Mouse (Mus musculus): ENCODE data around the gene Olfr1411.
A peak's percentile ranks its signal among the peaks of the same experiment; 100 is the strongest.

Gene Olfr1411

DNA sequence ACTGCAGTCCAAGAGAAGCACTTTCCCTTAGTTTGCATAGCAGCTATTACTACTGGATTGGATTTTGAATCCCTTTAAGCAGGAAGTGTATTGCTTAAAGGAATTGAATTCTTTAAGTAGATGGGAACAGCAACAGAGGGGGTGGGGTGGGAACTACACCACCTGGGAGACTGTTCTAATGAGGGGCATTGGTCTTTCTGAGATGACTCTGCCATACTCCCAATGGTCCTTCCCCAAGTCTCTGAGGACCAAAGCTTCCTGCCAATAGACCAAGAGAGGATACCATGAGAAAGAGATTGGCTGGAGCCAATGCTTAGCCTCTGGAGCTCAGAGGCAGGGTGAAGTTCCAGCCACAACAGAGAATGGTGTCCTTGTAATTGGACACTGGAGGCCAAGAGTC, at the start of gene Olfr1411:
Gene Olfr1411 (plus strand): TSS at position 301 of the 400 bp plus-strand sequence.
- no peak for DNase-seq

GRCm38 (mm10) chr1:92545929-92546328, 48.3 kb upstream of the Olfr1411 start:
- DNase-seq = peak in 1 of 2 experiments; percentile 5

- DNase-seq = no peak
These were observed 23.2 kb upstream of the Olfr1411 start, which contains the start of gene Olfr1413 for GRCm38 (mm10) chr1:92571022-92571421. Gene Olfr1413 (plus strand): TSS chr1:92571322.

DNA sequence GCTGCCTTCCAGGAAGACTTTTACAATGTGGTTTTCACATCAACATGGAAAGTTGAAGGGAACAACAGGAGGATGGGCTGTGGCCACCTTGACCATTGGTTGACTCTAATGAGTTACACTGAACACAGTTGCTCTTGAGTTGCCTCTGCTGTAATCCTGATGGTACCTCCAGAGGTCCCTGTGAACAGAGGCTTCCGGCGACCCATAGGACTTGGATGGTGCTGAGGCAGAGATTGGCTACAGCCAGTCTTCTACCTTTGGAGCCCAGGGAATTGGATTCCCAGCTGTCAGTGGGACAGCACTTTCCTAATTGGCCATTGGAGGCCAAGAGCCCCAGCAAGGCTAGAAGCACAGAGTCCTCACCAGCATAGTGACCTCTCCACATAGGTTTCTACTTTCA, 8.7 kb upstream of the Olfr1411 start, which contains the start of gene Olfr1412:
Gene Olfr1412 (plus strand): TSS at position 301 of the 400 bp plus-strand sequence.
- no peak for DNase-seq

DNA sequence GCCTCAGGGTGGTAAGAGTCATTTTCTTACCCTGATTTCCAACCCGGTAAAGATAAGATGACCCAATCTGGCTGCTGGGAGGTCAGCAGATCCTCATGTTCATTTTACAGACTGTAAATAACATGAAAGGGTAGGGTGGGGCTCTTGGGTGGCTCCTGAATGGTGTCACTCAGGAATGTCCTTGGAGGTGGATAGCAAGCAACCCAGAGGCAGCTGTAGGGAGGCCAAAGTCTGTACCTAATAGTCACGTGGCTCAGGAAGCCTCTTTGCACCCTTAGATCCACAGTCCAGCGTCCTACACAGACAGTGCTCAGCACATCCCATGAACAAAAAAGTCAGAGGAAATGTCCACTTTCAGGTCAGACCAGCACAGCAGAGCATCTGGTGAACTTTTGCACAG, 1.8 kb downstream of the Olfr1411 start:
- no peak for DNase-seq

DNA sequence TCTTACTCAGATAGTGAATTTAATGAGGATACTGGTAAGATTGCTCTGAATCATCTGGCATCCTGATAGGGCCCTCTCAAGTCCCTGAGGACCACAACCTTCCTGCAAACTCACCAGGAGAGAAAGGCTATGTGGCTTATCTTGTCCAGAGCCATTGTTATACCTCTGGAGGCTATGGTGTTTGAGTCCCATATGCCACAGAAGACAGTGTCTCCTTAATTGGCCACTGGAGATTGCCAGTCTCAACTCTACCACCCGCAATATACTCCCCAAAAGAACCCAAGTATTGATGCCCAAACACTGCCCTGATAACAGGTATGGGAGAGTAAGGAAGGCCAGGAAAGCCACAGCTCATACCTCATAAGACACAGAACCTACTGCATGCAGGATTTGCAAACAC, 11.3 kb downstream of the Olfr1411 start, which contains the start of gene Olfr1410:
Gene Olfr1410 (plus strand): TSS at position 301 of the 400 bp plus-strand sequence.
- no peak for DNase-seq

DNA sequence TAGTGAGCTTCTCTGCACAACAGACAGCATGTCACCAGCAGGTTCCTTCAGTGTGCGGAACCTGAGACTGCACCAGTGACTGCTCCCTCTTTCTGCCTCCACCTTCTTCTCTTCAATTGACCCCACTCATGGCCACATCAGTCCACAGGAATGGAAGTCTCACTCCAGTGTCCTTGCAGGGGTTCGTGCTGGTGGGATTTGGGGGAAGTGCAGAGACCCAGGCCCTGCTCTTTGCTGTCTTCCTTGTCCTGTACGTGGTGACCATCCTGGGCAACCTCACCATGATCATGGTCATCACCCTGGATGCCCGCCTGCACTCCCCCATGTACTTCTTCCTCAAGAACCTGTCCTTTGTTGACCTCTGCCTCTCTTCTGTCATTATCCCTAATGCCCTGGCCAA, 13.5 kb downstream of the Olfr1411 start:
- no peak for DNase-seq

DNA sequence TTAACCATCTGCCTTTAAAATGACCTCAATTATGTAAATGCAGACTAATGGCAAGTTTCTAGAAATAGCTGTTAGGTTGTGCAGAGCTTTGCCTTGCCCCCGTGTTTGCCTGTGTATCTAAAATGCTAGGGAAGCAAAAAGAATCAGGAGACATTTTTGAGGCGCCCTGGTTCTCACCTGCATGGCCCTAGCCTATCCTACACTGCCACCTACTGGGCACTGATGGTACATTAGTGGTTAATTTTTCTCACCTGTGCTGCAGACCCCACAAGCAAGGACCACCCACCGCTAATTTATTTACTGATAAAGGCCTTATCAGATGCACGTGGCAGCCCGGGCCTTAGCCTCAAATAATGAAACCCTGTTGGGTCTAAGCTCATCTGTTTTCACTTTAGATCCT, 16.8 kb downstream of the Olfr1411 start:
- peak; percentile 88 to 93 for DNase-seq

- DNase-seq = no peak
These were observed 19.0 kb downstream of the Olfr1411 start for GRCm38 (mm10) chr1:92613175-92613574.

DNA sequence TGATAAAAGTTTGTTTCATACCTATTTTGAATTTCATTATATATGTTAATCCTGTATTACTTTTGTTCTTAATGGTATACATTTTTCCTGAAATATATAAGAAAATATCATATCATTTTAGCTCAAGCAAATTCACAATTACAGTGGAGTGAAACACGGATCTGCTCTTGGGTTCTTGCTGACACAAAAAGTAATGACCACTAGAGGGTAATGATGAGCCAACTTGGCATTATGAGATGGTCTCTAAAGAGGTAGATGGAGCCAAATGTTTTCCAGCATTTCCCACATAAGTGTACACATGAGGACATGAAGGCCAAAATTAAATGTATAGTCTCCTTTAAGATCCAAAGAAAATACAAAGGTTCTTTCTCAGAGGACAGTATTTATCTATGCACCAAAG, 20.3 kb downstream of the Olfr1411 start:
- DNase-seq = peak; percentile 51 to 72

GRCm38 (mm10) chr1:92616046-92616445, 21.8 kb downstream of the Olfr1411 start:
- DNase-seq = no peak

DNA sequence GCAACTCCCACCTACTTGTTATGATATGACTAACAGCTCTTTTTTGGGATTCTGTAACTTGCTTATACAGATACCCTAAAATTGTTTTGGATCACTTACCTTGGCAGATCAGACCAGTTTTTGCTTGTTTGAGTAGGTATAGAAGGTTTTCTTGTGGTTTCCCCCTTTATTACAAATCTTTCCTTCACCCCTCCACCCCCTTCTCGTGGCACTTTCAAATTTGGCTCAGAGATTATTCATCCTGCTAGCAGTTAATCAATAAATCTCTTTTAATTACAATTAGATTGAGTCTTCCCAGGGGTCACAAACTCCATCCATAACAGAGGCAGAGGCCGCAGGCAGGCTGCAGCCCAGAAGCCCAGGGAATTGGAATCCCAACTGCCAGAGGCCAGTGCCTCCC, 23.3 kb downstream of the Olfr1411 start, which contains the start of gene Olfr12:
Gene Olfr12 (plus strand): TSS at position 301 of the 400 bp plus-strand sequence.
- DNase-seq = no peak

DNA sequence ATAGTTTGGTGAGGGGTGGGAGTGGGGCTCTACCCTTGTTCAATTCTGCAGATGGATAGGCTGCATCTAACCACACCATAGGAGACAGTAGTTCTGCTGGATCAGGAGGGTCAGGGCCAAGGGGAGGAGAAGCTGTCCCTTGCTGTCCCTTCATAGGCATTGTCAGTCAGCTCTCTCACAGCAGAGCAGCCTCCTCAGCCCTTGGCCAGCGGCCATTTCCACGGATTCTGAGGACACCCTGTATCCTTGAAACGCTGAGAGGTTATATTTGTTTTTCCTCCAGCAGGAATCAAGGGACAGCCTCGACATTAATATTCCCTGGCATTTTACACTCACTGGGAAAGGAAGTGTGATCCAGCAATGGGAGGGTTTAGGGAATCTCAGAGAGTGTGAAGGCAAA, 24.1 kb downstream of the Olfr1411 start:
- DNase-seq = peak in 1 of 2 experiments; percentile 26

- no peak for DNase-seq
These were observed 34.0 kb downstream of the Olfr1411 start for GRCm38 (mm10) chr1:92628227-92628626.

DNA sequence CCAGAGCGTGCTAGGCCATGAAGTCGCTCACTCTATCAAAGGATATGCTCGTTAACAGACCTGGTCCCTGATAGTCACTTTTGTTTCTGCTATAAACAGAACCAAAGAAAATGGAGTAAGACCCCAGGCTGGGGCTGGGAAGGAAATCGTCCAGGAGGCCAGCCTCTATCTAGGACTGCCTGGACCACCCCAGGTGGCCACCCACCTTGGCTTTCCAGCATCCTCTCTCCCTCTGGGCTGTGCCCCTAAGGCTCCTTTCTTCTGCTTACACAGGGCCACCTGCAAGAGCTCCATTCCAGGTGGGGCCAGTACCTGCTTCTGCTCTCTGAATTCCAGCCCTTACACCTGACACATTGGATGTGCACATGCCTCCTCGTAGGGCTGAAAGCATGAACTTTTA, 38.0 kb downstream of the Olfr1411 start:
- no peak for DNase-seq

DNA sequence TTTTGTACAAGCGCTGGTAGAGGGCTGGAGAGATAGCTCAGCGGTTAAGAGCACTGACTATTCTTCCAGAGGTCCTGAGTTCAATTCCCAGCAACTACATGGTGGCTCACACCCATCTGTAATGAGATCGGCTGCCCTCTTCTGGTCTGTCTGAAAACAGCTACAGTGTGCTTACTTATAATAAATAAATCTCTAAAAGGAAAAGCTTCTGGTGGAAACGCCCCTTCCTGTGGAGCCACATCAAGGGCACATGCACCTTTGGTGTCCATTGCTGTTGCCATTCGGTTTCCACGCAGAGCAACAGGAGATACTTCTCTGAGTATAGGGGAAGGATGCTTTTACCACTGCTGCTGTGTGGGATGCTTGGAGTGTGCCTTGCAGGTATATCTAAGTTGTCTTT, 38.7 kb downstream of the Olfr1411 start:
- no peak for DNase-seq

GRCm38 (mm10) chr1:92633726-92634125, 39.5 kb downstream of the Olfr1411 start:
- no peak for DNase-seq

- no peak for DNase-seq
These were observed 40.4 kb downstream of the Olfr1411 start for GRCm38 (mm10) chr1:92634569-92634968.

DNA sequence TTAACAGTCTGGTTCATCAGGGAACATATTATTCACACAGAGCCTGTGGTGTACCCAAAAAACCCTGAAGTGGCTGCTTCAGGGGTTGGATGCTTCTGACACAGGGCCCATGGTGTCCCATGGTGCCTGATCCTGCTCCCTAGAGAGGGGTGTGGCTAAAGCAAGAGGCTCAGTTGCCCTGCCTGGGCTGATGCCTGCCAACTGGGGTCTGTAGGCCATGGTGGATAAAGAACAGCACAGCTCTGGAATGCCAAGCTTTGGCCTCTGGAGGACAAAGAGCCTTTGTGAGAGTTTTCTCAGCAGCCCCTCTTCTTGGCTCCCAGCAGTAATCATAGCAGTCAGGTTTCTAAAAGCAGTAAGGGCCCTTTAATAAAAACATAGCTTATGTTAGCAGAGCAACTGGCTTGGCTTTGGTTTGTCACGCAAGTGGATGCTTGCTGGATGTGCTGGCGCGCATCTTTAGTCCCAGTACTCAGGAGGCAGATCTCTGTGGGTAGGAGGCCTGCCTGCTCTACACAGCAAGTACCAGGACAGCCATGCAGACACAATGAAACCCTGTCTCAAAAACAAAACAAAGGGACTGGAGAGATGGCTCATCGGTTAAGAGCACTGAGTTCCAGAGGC, 40.9 kb downstream of the Olfr1411 start:
- DNase-seq = peak in 1 of 2 experiments; percentile 42

DNA sequence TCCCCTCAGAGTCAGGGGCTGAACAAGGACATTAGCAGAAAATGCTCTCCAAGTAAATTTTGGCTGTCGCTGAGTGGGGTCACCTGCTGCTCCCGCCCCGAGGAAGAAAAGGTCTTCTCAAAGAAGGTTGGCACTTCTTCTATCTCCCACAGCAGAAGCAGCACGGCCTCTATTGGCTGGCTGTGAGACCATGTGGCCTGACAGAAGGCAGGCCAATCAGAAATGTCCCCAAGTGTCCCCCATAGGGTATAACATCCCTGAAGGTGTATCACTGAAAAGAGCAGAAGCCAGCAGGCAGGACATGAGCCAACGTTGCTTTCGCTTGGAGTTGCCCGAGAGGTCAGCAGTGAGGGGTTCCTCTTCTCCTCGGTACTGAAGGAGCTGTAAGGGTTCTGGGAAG, 41.8 kb downstream of the Olfr1411 start:
- no peak for DNase-seq

DNA sequence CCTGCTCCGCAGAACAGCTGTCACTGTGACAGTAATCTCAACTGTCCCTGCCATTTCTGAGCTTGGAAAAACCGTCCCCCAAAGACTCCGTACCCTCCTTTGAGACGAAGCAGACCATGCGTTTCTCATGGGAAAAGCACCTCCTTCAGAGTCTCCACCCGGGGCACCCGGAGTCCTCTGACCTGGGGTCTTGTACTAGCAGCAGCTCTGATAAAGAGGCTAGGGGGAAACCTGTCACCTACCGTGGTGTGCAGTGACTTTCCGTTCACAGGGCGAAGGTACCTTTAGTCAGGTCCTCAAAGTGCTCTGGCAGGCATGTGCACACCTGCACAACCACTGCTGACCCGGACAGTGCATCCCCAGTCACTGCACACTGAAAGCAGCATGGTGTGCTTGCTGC, 42.5 kb downstream of the Olfr1411 start:
- DNase-seq = no peak

DNA sequence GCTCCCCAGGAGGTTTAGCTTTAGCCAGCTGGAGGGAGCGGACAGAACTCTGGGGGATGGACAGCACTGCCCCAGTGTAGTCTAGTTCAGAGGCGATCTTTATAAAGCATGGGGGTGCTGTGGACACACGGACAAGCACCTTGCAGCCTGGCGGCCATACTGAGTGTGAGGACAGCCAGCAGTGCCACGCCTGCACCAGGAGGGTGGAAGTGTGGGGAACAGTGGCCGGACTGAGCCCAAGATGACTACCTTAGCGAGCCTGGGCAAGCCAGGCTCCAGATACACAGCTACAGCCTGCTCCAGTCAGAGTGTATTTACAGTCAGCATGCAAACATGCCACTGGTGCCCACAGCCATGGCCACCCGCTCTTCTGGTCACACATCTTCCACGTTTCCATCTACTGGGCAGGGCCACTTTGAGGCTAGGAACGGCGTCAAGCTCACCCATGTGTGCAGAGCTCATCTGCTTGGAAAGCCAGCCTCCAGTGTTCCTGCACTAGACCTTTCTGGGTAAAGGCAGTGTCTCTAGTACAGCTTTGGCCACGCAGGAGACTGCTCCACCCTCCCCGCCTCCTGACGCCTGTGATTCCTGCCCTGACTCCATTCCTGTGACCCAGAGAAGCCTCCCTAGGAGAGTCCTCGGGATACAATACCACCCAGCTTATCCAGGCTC, 43.4 kb downstream of the Olfr1411 start:
- DNase-seq = no peak

DNA sequence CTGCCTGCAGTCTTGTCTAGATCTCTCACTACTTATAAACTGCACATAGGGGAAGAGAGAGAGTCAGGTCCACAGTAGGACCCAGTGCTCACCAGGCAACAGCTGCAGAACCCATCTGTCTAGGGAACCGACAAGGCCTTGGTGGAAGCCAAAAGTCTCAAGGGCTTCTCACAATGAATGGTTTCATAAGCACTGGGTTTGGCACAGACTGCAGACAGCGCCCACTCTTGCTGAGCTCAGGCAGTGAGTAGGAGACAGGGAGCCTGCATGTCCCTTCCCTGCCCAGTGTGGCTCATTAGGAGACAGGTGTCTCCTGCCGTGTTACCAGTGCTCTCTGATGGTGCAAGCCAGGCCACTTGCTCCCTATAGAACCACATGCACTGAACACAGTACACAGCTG, 44.0 kb downstream of the Olfr1411 start:
- no peak for DNase-seq

DNA sequence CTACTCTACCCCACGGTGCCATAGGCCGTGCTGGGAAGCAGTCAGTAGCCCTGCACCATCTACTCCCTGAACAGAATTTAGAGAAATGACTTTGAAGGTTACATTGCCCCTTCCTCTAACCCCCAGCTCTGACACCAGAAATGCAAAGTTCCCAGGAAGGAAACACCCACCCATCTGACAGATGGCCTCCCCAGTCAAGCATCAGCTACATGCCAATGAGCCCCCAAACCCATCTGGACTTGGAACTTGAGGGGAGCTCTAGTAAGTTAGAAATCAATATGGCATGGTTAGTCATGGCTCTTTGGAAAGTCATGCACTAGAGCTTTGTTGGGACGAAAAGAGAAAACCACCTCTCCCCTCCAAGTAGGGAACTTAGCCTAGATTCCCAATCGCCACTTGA, 44.5 kb downstream of the Olfr1411 start:
- no peak for DNase-seq
